Mouse (Mus musculus) spleen, adult 2 months (tissue): ENCODE data around the gene Aldh4a1.

Experiments used
- CTCF ChIP-seq: fragments of 200-500 bp; IDR thresholded peaks from 2 replicates; pipeline ENCODE4 v1.5.1; 2011; ENCODE audit warnings: mild to moderate bottlenecking, inconsistent platforms; ENCODE audit not compliant: insufficient read depth, insufficient read length, insufficient replicate concordance; ENCODE audit errors: extremely low read depth
- POLR2A ChIP-seq: fragments of 200-500 bp; IDR thresholded peaks from 2 replicates; pipeline ENCODE4 v1.6.1; 2011; ENCODE audit warnings: low read depth, low read length, inconsistent platforms

DNA sequence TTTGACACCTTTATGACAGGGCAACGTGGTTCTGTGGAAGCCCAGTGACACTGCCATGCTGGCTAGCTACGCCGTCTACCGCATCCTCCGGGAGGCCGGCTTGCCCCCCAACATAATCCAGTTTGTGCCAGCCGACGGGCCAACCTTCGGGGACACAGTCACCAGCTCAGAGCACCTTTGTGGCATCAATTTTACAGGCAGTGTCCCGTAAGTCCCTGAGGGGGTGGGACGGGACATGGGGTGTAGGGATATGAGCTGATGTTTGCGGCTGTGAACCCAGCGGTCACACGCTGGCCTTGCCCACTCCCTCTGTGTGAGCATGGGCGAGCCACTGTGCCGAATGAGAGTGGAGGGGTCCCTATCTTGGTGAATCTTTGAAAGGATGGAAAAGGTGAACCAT lies 15.7 kb downstream of the Aldh4a1 start:
- TF ChIP-seq POLR2A: no peak
- no peak for TF ChIP-seq CTCF
